Mouse (Mus musculus) lung, postnatal 0 days (tissue): ENCODE measurements at regions not wholly inside any gene's neighbourhood (a gene's known extent, or its start where the extent isn't known, plus 50 kb on each side); places are given as distances from the start of the nearest gene placed in this dataset.

Source experiments
- CTCF ChIP-seq: IDR thresholded peaks from 2 replicates; pipeline ENCODE4 v1.5.1; 2016; ENCODE audit warnings: antibody characterized with exemption, mild to moderate bottlenecking
- EP300 ChIP-seq: IDR thresholded peaks from 2 replicates; pipeline ENCODE4 v1.6.1; 2016; ENCODE audit warnings: antibody characterized with exemption, mild to moderate bottlenecking, control low read depth

DNA sequence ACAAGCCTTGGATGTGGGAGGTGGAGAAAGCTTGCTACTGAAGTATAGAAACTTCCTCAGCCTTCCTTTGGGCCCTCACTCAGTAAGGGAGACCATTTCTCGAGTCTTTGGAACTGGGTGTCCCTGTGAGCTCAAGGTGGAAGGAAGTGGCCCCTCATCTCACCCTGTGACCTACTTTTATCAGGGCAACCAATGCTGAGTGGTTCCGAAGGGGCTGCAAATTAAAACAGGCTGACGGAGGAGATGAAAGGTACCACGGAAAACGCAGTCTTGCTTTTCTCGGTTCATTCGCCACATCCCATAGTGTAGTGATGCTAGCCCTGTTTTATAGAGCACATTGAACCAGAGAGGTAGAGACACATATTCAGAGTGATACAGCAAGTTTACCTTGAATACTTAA is 399.6 kb upstream of the Zmiz1 start:
- TF ChIP-seq CTCF (no peak), EP300 (no peak)
